Mouse (Mus musculus) lung, adult 2 months (tissue): ENCODE data around the gene Gm45021.

Experiments used
- CTCF ChIP-seq: fragments of 200-500 bp; IDR thresholded peaks from 2 replicates; pipeline ENCODE4 v1.5.1; 2011; ENCODE audit warnings: mild to moderate bottlenecking, low read length, control low read depth; ENCODE audit not compliant: insufficient read depth
- POLR2A ChIP-seq: fragments of 200-500 bp; IDR thresholded peaks from 2 replicates; pipeline ENCODE4 v1.6.1; 2011; ENCODE audit warnings: low read depth, mild to moderate bottlenecking, control low read depth, low read length, borderline replicate concordance; ENCODE audit errors: extremely low read depth

DNA sequence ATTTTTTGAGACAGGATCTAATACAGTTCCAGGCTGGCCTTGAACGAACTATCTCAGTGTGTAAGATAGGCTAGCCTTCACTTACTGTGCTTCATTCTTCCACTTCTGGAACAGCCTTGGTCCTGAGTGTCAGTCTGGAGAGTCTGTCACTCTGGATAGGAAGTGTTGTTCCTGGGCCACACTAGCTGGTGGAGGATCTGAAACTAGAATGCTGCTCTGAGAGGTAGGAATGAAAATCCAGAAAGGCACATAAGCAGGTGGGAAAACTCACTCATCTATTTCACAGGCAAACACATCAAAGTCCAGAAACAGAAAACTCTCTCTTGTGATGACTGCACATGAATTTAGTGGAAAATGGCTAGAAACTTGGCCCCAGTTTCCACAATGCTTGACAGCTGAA is 11.2 kb downstream of the Gm45021 start:
- no peak for TF ChIP-seq POLR2A
- TF ChIP-seq CTCF: no peak
